Mouse (Mus musculus) MEL (cell line): ENCODE data around the gene Dvl2.

Experiments
- CTCF ChIP-seq, 3 experiments: IDR thresholded peaks in 2 of 3; conservative IDR thresholded peaks in 1 of 3; 2 replicates each; pipeline ENCODE4 v1.5.1; 2011 to 2012; ENCODE audit warnings: low read length in 3 of 3, low read depth in 2 of 3, mild to moderate bottlenecking in 2 of 3, improper control_type of control experiment in 1 of 3, inconsistent platforms in 1 of 3, mixed read lengths in 1 of 3, moderate library complexity in 1 of 3; ENCODE audit not compliant: control insufficient read depth in 1 of 3, insufficient read depth in 1 of 3, poor library complexity in 1 of 3, severe bottlenecking in 1 of 3
- GATA1 ChIP-seq: IDR thresholded peaks from 2 replicates; pipeline ENCODE4 v1.6.1; 2011; ENCODE audit warnings: low read depth, low read length, improper control_type of control experiment
- KAT2A ChIP-seq: conservative IDR thresholded peaks from 2 replicates; pipeline ENCODE4 v1.6.1; 2012; ENCODE audit warnings: low read depth, low read length, improper control_type of control experiment, inconsistent platforms
- MAX ChIP-seq: IDR thresholded peaks from 2 replicates; pipeline ENCODE4 v1.6.1; 2011; ENCODE audit warnings: low read length, improper control_type of control experiment
- NELFE ChIP-seq: IDR thresholded peaks from 2 replicates; pipeline ENCODE4 v1.6.1; 2011; ENCODE audit warnings: low read depth, low read length, improper control_type of control experiment
- NRF1 ChIP-seq: IDR thresholded peaks from 2 replicates; pipeline ENCODE4 v1.6.1; 2014; ENCODE audit warnings: low read depth, mild to moderate bottlenecking, inconsistent platforms, low read length, improper control_type of control experiment, moderate library complexity; ENCODE audit not compliant: poor library complexity, insufficient read depth, severe bottlenecking
- POLR2A ChIP-seq, 2 experiments: IDR thresholded peaks; 2 replicates each; pipeline ENCODE4 v1.6.1; 2011 to 2012; ENCODE audit warnings: low read length in 2 of 2, mild to moderate bottlenecking in 2 of 2, control low read depth in 1 of 2, improper control_type of control experiment in 1 of 2, low read depth in 1 of 2, moderate library complexity in 1 of 2; ENCODE audit not compliant: control insufficient read depth in 1 of 2, insufficient read depth in 1 of 2, poor library complexity in 1 of 2
- RCOR1 ChIP-seq: IDR thresholded peaks from 2 replicates; pipeline ENCODE4 v1.6.1; 2012; ENCODE audit warnings: low read depth, mild to moderate bottlenecking, inconsistent platforms, low read length, improper control_type of control experiment
- UBTF ChIP-seq: IDR thresholded peaks from 2 replicates; pipeline ENCODE4 v1.6.1; 2012; ENCODE audit warnings: low read depth, mild to moderate bottlenecking, inconsistent platforms, low read length, improper control_type of control experiment, moderate library complexity, borderline replicate concordance; ENCODE audit not compliant: insufficient read depth
- ZKSCAN1 ChIP-seq: IDR thresholded peaks from 2 replicates; pipeline ENCODE4 v1.6.1; 2012; ENCODE audit warnings: low read depth, mild to moderate bottlenecking, inconsistent platforms, low read length, improper control_type of control experiment, moderate library complexity
- ZNF384 ChIP-seq: IDR thresholded peaks from 2 replicates; pipeline ENCODE4 v1.6.1; 2012; ENCODE audit warnings: low read depth, mild to moderate bottlenecking, inconsistent platforms, low read length, improper control_type of control experiment

DNA sequence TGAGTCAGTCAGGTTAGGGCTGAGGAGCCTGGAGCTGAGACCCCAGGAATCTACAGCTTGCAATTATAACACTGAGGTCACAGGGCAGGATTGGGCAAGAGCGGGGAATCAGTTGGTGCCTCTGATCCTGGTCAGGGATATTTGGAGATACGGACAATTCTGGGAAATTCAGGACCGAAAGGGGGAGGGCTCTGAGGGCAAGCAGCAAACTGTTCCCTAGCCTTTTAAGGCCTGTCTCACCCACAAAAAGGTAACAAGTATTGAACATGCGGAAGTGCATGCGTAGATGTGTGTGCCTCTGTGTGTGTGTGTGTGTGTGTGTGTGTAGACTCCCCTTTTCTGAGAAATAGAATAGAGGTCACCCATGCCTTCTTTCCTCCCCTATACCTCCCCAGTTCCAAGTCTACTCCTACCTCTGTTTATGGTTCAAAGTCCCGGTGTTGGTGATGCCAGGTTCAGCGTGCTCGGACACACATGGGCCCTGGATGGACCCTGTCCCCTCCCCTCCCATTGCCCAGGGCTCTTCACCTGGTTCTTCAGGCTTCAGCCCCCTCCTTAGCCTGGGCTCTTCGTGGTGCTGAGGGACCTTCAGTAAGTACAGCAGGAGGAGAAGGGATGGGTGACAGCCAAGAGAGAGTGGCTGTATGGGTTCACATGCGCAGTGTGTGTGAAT, 53.6 kb downstream of the Dvl2 start, which contains the start of gene Asgr1:
- no peak for TF ChIP-seq UBTF
- no peak for TF ChIP-seq CTCF (IDR thresholded peaks at IDR 0.05 in 2 of 3, conservative IDR thresholded peaks at IDR 0.05 in 1 of 3; ENCODE audit: control insufficient read depth in 1 of 3, insufficient read depth in 1 of 3, low read depth in 2 of 3, low read length in 3 of 3, poor library complexity in 1 of 3, severe bottlenecking in 1 of 3)
- no peak for TF ChIP-seq GATA1
- no peak for TF ChIP-seq POLR2A (IDR thresholded peaks at IDR 0.05; ENCODE audit: control insufficient read depth in 1 of 2, insufficient read depth in 1 of 2, low read depth in 1 of 2, low read length in 2 of 2, poor library complexity in 1 of 2)
- TF ChIP-seq RCOR1, result no peak
- no peak for TF ChIP-seq NELFE
- no peak for TF ChIP-seq NRF1
- no peak for TF ChIP-seq MAX
- TF ChIP-seq ZNF384, result no peak
- no peak for TF ChIP-seq KAT2A
- no peak for TF ChIP-seq ZKSCAN1
